In the genomic region with DNA sequence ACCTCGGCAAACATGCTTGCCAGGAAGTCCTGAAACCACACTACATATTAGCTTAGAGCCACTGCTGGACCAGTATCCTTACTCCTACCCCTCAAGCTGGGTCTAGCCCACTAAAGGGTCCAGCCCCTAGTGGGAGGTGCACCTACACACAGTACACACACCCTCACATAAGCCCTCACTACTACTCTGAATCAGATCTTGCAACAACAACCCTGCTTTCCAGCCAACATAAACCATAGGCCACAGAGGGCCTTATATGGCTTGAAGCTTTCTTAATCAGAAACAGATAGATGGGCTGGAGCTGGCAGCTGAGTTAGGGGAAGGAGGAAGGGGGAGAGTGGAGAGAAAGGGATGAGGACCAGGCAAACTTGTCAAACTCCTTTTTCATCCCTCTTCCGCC, we compare ENCODE assay signal across 10 mouse cellular contexts. TPM values are rescaled to one million over a fixed set of nuclear protein-coding genes. Genes with fewer than 3 reads are reported as not detected.
DNase-seq lines count a peak whose midpoint lies in the region; ATAC-seq and TF ChIP-seq lines count a peak whose summit lies in the region.
"Had no signal": no experiment of that assay in that cellular context is flagged by ENCODE, and none has a peak within 500 bp of the region (broad histone marks: within the 10 kb centered on the region; RNA-seq: fewer than 3 reads in every experiment).

No protein-coding gene starts in this region.

- H3K4me2 ChIP-seq in heart, embryonic 11.5 days = no peak overlapping the region
- H3K4me2 ChIP-seq in lung, embryonic 16.5 days (ENCODE audit: low read depth, low read length) = no peak overlapping the region
- H3K4me2 ChIP-seq in stomach, embryonic 14.5 days (replicated peaks; ENCODE audit: low read depth, low read length) = no peak overlapping the region
- H3K4me2 ChIP-seq: hindbrain, embryonic 14.5 days had no signal

- intact Hi-C loops in heart, postnatal 10 days (cut with DNase I) = no loop called here

- H3K4me1 ChIP-seq in heart, embryonic 11.5 days (ENCODE audit: control insufficient read depth, insufficient read depth, low read length) = peaks cover 31% of the 10 kb centered on the region
- peaks cover 15% of the 10 kb centered on the region for H3K4me1 ChIP-seq in lung, embryonic 16.5 days (replicated peaks; ENCODE audit: control insufficient read depth, insufficient read depth, low read length)
- H3K4me1 ChIP-seq in embryonic fibroblast, embryonic 13.5 days (ENCODE audit: control insufficient read depth, insufficient read depth, low read length) = peaks cover 17% of the 10 kb centered on the region; the same call in 1 of the 2 replicates
- peaks cover 6% of the 10 kb centered on the region; the same call in 1 of the 2 replicates for H3K4me1 ChIP-seq in stomach, embryonic 14.5 days (ENCODE audit: control insufficient read depth, insufficient read depth, low read length)

- no peak for TF ChIP-seq CTCF in embryonic fibroblast, embryonic 13.5 days (IDR thresholded peaks at IDR 0.05; ENCODE audit: borderline replicate concordance, insufficient read depth, low read length)

- no peak overlapping the region for H3K4me3 ChIP-seq in heart, embryonic 11.5 days (ENCODE audit: low read depth, low read length)
- H3K4me3 ChIP-seq in lung, embryonic 16.5 days (ENCODE audit: low read length) = no peak overlapping the region
- H3K4me3 ChIP-seq in embryonic fibroblast, embryonic 13.5 days (ENCODE audit: insufficient read depth, low read length) = no peak overlapping the region
- H3K4me3 ChIP-seq in stomach, embryonic 14.5 days (ENCODE audit: low read depth, low read length) = no peak overlapping the region
- H3K4me3 ChIP-seq: megakaryocyte, embryonic 14.5 days had no signal

- peak overlapping the region; percentile 91 for H3K27ac ChIP-seq in heart, embryonic 11.5 days (ENCODE audit: low read depth, low read length)
- H3K27ac ChIP-seq in lung, embryonic 16.5 days (ENCODE audit: low read length) = no peak overlapping the region
- H3K27ac ChIP-seq in embryonic fibroblast, embryonic 13.5 days (ENCODE audit: insufficient read depth, low read length) = peak overlapping the region; percentile 88
- H3K27ac ChIP-seq in stomach, embryonic 14.5 days (ENCODE audit: low read length) = peak overlapping the region; percentile 69; the same call in 1 of the 2 replicates
- H3K27ac ChIP-seq: hindbrain, embryonic 14.5 days had no signal

- no peak for DNase-seq in heart, postnatal 10 days
- no peak for DNase-seq in lung, adult 18-20 months
- DNase-seq in cerebellum, adult 9-11 months = no peak
- DNase-seq in cerebellum, adult 11 months = no peak

- H3K27me3 ChIP-seq in heart, embryonic 11.5 days (ENCODE audit: control insufficient read depth, insufficient read depth, low read length) = no peaks in the 10 kb centered on the region
- H3K27me3 ChIP-seq in lung, embryonic 16.5 days (ENCODE audit: control insufficient read depth, insufficient read depth, low read depth, low read length) = no peaks in the 10 kb centered on the region
- H3K27me3 ChIP-seq in stomach, embryonic 14.5 days (ENCODE audit: control insufficient read depth, insufficient read depth, low read length) = no peaks in the 10 kb centered on the region
- H3K27me3 ChIP-seq: megakaryocyte, embryonic 14.5 days had no signal

- no peaks in the 10 kb centered on the region for H3K36me3 ChIP-seq in heart, embryonic 11.5 days (ENCODE audit: control insufficient read depth, insufficient read depth, low read length)
- no peaks in the 10 kb centered on the region for H3K36me3 ChIP-seq in lung, embryonic 16.5 days (ENCODE audit: control insufficient read depth, insufficient read depth, low read length)
- no peaks in the 10 kb centered on the region for H3K36me3 ChIP-seq in stomach, embryonic 14.5 days (ENCODE audit: control insufficient read depth, insufficient read depth, low read length)

- TF ChIP-seq POLR2A in embryonic fibroblast, embryonic 13.5 days (IDR thresholded peaks at IDR 0.05; ENCODE audit: low read depth, low read length) = 0 out of 2 replicates have a peak, but pooled peaks have one; percentile 9

- H3K9me3 ChIP-seq in heart, embryonic 11.5 days (replicated peaks; ENCODE audit: control insufficient read depth, low read length) = no peaks in the 10 kb centered on the region
- H3K9me3 ChIP-seq in lung, embryonic 16.5 days (ENCODE audit: control insufficient read depth, low read length) = no peaks in the 10 kb centered on the region
- H3K9me3 ChIP-seq in stomach, embryonic 14.5 days (ENCODE audit: control insufficient read depth, low read depth, low read length) = no peaks in the 10 kb centered on the region
- H3K9me3 ChIP-seq: megakaryocyte, embryonic 14.5 days had no signal

- WGBS in heart, embryonic 11.5 days (ENCODE audit: insufficient replicate concordance) = 58% methylated on average over 2 of the region's 2 CpGs
- 29% methylated on average over 2 of the region's 2 CpGs for WGBS in lung, embryonic 16.5 days
- 56% methylated on average over 2 of the region's 2 CpGs for WGBS in stomach, embryonic 14.5 days

- ATAC-seq in heart, embryonic 11.5 days (replicated peaks; ENCODE audit: insufficient number of reproducible peaks, low FRiP score, low TSS enrichment) = no peak
- ATAC-seq in lung, embryonic 16.5 days (ENCODE audit: low read depth) = peak; percentile 80
- ATAC-seq in stomach, embryonic 14.5 days (ENCODE audit: insufficient number of reproducible peaks, insufficient read depth, low FRiP score, low read depth) = peak; percentile 77; the same call in 1 of the 2 replicates

- H3K9ac ChIP-seq in heart, embryonic 11.5 days (ENCODE audit: low read depth, low read length) = 0 out of 2 replicates have a peak overlapping the region, but pooled peaks have one; percentile 24
- H3K9ac ChIP-seq in lung, embryonic 16.5 days (ENCODE audit: low read length) = no peak overlapping the region
- H3K9ac ChIP-seq in stomach, embryonic 14.5 days (replicated peaks; ENCODE audit: low read depth, low read length) = no peak overlapping the region
- H3K9ac ChIP-seq: hindbrain, embryonic 14.5 days had no signal

RNA-seq across cellular contexts. Expression of gene Akap1, which starts 8.0 kb away (rescaled TPM):
- 24.4 and 24.7 TPM in 2 replicates for polyA plus RNA-seq in heart, embryonic 11.5 days (2014; fragmentation: Nextera tagmentation; extraction: Ambion mirVana)
- total RNA-seq in heart, postnatal 10 days (2021) = 100 to 1,000 TPM; 110 to 122 TPM
- 19.0 and 19.3 TPM in 2 replicates for polyA plus RNA-seq in lung, embryonic 16.5 days (2015; fragmentation: Nextera tagmentation; extraction: Ambion mirVana)
- polyA plus RNA-seq in embryonic fibroblast, embryonic 13.5 days (2011; ENCODE audit: insufficient read length, low read depth, missing spikeins) = 24.2 and 25.5 TPM in 2 replicates
- polyA plus RNA-seq in stomach, embryonic 14.5 days (2014; fragmentation: Nextera tagmentation; extraction: Ambion mirVana) = 20.6 and 23.9 TPM in 2 replicates
